Mouse (Mus musculus): ENCODE measurements around the gene Agpat1.

DNA sequence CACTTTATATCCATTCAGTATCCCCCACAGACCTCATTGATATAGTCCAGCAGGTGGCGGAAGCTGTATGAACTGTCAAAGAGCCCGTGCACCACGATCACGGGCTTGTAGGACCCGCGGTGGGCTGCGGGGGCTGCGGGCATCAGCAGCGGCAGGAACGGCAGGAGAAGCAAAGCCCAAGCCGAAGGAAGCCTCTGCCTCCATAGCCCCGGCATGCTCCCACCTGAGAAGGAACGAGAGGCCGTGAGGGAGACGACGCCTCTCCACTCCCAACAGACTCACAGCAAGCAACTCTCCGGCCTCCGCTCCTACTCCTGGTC, 22.7 kb downstream of the Agpat1 start:
- TF ChIP-seq CTCF (conservative IDR thresholded peaks at IDR 0.05; ENCODE audit: insufficient read depth, insufficient read length, low read depth, low read length) = peak; percentile 41; the same call in 1 of the 2 replicates
- no peak for TF ChIP-seq POLR2A (IDR thresholded peaks at IDR 0.05; ENCODE audit: low read depth, low read length)
